8 mouse cellular contexts compared by ENCODE assay signal in genomic region chr12:4874161-4874927, GRCm38 (mm10). TPM values are rescaled to one million over a fixed set of nuclear protein-coding genes. Genes with fewer than 3 reads are reported as not detected.
DNase-seq lines count a peak whose midpoint lies in the region; ATAC-seq lines count a peak whose summit lies in the region.

Gene Mfsd2b (minus strand): TSS chr12:4874359.

- peak; percentile 73; the same call in 1 of the 2 replicates for ATAC-seq in monocyte, adult 5-6 weeks (replicated peaks; ENCODE audit: insufficient number of reproducible peaks, low FRiP score, low TSS enrichment, poor library complexity, severe bottlenecking)

- DNase-seq in 3T3-L1 (ENCODE audit: low read depth, low spot score) (peak; percentile 51), liver (peak; percentile 97)
- DNase-seq in adrenal gland, postnatal 10 days, result peak; percentile 86
- DNase-seq in embryo, embryonic 9.5 days (ENCODE audit: extremely low spot score), result peak; percentile 73
- DNase-seq in heart, adult 18-20 months, result peak; percentile 71 to 77
- DNase-seq in kidney, adult 11 months, result peak; percentile 68
- DNase-seq in spleen, postnatal 36 days (ENCODE audit: low spot score in 2 of 2), result peak; percentile 76 to 80

RNA-seq across cellular contexts. Expression of gene Mfsd2b, which starts in this region (rescaled TPM):
- total RNA-seq in adrenal gland, postnatal 10 days (2021), result 1 to 10 TPM; 2.3 to 4.6 TPM
- total RNA-seq in heart, adult 18-20 months (2021), result under 1 TPM; 0.52 to 0.93 TPM
- total RNA-seq in monocyte, adult 5-6 weeks (2017), result 1.7 to 14.7 TPM in 2 of 3 replicates, not detected in the other

Comparison
In these comparisons a context has a peak if more than half of its experiments do, and no peak if none do; other contexts are left out.
1. Peak in every context shown above with its lines: DNase-seq and ATAC-seq.
2. Peak in DNase-seq in heart, adult 18-20 months; RNA of the gene not detected or under 1 TPM.